Mouse (Mus musculus): Measurements from ENCODE around the gene Rapgef4.

GRCm38 (mm10) chr2:72056081-72056874, 75.2 kb downstream of the Rapgef4 start:
- TF ChIP-seq CTCF (IDR thresholded peaks at IDR 0.05; ENCODE audit: borderline replicate concordance, control insufficient read depth, extremely low read depth, insufficient read depth, low read length, poor library complexity) (no peak), POLR2A (IDR thresholded peaks at IDR 0.05; ENCODE audit: control insufficient read depth, extremely low read depth, insufficient read depth, low read length, poor library complexity) (no peak)

Measured in thymus, adult 2 months (tissue).